Mouse (Mus musculus) T-helper 2 cell (primary cell): Measurements from ENCODE around the gene Lrp2.

ENCODE experiments used
- in situ Hi-C: fragments of 300-600 bp; cut with MboI, MseI; formaldehyde crosslinking; loops from one replicate; pipeline ENCODE4 v1.15.1; 2025; ENCODE audit warnings: high pct_unique_total_duplicates

Gene Lrp2

GRCm38 (mm10) chr2:69418294-69418881, 167.5 kb downstream of the Lrp2 start:
- in situ Hi-C loops: no loop called here

- in situ Hi-C loops: no loop called here
Measured at GRCm38 (mm10) chr2:69415070-69415469, 170.8 kb downstream of the Lrp2 start.

- in situ Hi-C loops: no loop called here
Measured at GRCm38 (mm10) chr2:69414539-69414938, 171.3 kb downstream of the Lrp2 start.

GRCm38 (mm10) chr2:69405692-69406091, 180.2 kb downstream of the Lrp2 start:
- in situ Hi-C loops: no loop called here

GRCm38 (mm10) chr2:69402309-69402708, 183.6 kb downstream of the Lrp2 start:
- in situ Hi-C loops: no loop called here

- in situ Hi-C loops: no loop called here
Measured at GRCm38 (mm10) chr2:69401891-69402290, 184.0 kb downstream of the Lrp2 start.

- in situ Hi-C loops: no loop called here
Measured at GRCm38 (mm10) chr2:69400866-69401604, 184.8 kb downstream of the Lrp2 start.

- in situ Hi-C loops: no loop called here
Measured at GRCm38 (mm10) chr2:69396760-69397435, 189.0 kb downstream of the Lrp2 start.

GRCm38 (mm10) chr2:69395597-69396248, 190.1 kb downstream of the Lrp2 start:
- in situ Hi-C loops: no loop called here

GRCm38 (mm10) chr2:69393947-69394346, 191.9 kb downstream of the Lrp2 start:
- in situ Hi-C loops: no loop called here

- in situ Hi-C loops: no loop called here
Measured at GRCm38 (mm10) chr2:69386118-69386871, 199.6 kb downstream of the Lrp2 start.

- in situ Hi-C loops: no loop called here
Measured at GRCm38 (mm10) chr2:69382838-69383237, 203.0 kb downstream of the Lrp2 start.

- in situ Hi-C loops: no loop called here
Measured at GRCm38 (mm10) chr2:69381740-69382139, 204.1 kb downstream of the Lrp2 start.

- in situ Hi-C loops: no loop called here
Measured at GRCm38 (mm10) chr2:69380281-69380680, 205.6 kb downstream of the Lrp2 start, which contains the start of gene Dhrs9. Gene Dhrs9, plus strand, starts transcription at chr2:69380445.

- in situ Hi-C loops: no loop called here
Measured at GRCm38 (mm10) chr2:69379801-69380200, 206.1 kb downstream of the Lrp2 start.

GRCm38 (mm10) chr2:69376780-69377179, 209.1 kb downstream of the Lrp2 start:
- in situ Hi-C loops: no loop called here
